Mouse (Mus musculus): ENCODE data around the gene Gart.
A peak's percentile ranks its signal among the peaks of the same experiment; 100 is the strongest.
"Not testable (repeated sequence)": the region's sequence is repeated elsewhere in the genome, so short reads cannot be mapped to it uniquely, and the experiment has no call there.

Gart gene

DNA sequence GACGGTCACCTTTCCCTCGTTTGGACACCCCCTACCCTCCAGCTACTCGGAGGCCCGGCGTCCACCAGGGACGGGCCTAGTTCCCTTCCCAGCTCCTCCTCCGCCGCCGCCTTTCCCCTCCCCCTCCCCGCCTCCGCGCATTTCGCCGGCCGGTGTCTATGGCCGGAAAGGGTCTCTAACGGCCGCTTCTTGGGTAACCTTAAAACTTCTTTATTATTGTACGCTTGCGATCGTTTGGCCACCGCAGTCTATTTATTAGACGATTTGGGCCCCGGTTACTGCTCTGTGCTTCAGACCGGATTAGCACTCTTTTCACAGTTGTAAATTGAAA, 1.4 kb upstream of the Gart start:
- DNase-seq (ENCODE audit: low read depth, low spot score): peak; percentile 61

DNA sequence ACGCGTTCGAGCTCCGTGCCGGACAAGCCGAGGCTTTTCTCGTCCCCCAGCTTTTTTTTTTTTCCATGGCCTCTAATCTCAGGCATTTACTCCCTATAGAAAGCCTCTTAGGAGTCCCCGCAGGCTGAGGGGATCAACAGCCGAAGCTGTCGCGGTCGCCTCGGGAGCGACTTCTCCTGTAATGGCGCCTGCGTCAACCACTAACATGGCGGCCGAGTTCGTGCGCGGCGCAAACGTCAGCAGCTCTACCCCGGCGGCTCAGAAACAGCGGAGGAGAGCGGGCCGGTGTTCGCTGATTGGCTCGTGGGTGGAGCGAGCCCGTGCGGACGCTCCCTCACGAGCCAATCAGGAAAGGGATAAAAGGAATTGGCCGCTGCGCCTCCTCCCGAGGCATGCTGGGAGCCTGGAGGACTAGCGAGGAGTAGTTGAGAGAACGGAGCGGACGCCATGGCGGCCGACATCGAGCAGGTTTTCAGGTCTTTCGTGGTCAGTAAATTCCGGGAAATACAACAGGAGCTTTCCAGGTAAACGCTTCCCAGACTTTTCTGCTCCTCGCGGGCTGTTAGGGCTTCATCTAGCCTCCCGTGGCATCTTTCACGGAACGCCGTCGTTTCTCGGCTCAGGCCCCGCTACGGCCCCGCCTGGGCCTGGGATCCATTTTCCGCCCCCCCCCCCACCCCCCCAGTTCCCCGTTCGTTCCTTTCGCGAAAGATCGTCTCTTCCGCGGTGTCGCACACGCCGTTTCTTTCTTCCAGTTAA, 888 bp upstream of the Gart start, which contains the start of gene Son:
TSS of gene Son (plus strand) at position 46 of the 759 bp plus-strand sequence.
- DNase-seq (ENCODE audit: low read depth, low spot score): peak; percentile 94

DNA sequence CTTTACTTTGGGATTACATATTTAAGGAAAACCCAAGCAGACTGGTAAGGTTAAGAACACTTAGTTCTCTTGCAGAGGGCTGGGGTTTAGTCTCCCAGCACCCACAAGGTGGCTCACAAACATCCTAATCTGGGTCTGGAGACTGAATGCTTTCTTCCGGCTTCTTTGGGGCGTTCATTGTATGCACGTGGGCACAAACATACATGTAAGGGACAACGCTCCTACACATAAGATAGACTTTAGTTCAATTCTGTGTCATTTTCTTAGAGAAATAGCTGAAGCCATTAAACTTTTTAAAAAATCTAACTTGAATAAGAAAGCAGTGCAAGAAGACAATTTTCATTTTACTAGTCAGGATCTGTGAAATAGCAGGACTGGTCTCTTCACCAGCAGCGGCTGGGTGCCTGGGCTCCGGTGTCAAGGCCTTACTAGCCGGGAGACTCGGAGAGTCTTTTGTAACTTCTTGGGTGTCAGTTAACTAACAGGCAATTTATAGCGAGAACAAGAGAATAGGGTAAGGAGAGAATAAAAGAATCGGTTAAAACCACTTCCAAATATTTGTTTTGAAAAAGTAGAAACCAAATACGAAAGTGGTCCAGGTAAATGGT, 653 bp downstream of the Gart start:
- DNase-seq (ENCODE audit: low read depth, low spot score): no peak

DNA sequence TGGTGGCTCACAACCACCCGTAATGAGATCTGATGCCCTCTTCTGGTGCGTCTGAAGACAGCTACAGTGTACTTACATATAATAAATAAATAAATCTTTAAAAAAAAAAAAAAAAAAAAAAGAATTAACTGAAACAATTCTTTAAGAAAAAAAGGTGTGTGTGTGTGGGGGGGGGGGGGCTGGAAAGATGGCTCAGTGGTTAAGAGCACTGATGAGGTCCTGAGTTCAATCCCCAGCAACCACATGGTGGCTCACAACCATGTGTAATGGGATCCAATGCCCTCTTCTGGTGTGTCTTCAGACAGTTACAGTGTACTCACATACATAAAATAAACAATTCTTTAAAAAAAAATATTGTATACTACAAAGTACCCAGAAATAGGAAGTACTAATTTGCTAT, 1.3 kb downstream of the Gart start:
- DNase-seq (ENCODE audit: low read depth, low spot score): not testable (repeated sequence)

DNA sequence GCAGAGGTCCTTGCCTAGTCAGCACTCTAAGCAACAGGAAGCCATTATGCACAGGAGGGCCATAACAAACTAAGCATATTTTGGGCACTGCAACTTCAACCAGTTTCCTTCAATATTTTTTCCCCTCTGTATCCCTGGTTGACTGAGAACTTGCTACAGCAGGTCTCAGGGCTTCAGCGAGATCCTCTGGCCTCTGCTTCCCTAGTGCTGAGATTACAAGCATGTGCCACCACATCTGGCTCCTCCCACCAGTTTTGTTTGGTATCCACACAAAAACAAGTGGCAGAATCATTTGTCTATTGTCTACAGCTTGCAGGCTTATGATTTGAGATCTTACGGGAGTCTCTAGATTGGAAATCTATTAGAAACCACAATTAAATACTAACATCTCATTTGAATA, 1.9 kb downstream of the Gart start:
- no peak for DNase-seq (ENCODE audit: low read depth, low spot score)

DNA sequence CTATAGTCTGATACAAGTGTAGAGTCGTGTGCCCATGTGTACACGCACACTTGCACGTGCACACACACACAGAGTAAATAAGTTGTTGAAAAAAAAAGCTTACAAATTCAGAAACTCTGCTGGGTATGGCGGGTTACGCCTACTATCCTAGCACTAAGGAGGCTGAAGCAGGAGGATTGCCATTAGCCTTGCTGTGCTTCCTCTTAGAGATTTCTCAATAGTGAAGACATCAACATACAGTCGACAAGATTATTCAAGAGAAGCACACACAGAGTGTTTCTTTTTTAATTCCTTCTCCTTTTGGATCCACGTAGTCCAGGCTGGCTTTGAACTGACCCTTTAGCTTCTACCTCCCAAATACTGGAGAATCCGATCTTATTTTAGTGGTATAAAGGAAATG, 6.6 kb downstream of the Gart start:
- no peak for DNase-seq (ENCODE audit: low read depth, low spot score)

DNA sequence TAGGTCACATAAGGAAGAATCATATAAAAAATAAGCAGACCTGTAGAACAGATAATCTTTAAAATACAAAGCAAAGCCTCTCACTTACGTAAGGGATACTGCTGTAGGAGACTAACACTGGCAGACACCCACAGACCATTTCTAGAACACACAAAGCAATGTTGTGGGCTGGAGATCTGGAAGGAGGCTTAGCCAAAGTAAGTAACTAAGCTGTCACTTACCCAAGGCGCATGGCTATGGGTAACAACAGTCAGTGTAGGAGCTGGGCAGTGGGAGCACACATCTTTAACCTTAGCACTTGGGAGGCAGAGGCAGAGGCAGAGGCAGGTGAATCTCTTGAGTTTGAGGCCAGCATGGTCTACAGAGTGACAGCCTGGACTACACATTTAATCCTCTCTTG, 7.1 kb downstream of the Gart start:
- DNase-seq (ENCODE audit: low read depth, low spot score): no peak

DNA sequence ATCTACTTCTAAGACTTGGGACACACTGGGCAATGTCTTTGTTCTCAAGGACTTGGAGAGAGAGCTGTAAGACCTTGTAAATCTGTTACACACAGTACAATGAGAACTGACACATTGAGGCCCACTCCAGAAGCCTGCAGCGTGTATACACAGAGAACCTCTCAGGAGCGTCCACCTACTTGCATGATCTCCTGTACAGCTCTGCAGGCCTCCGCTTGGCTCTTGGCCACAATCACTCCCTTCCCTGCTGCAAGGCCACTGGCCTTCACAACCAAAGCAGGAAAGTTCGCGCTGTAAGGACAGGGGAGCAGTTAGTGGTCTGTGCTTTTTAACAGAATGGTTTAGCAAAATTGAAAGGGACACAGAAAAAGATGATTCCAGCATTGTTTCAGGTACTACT, 7.6 kb downstream of the Gart start:
- no peak for DNase-seq (ENCODE audit: low read depth, low spot score)

DNA sequence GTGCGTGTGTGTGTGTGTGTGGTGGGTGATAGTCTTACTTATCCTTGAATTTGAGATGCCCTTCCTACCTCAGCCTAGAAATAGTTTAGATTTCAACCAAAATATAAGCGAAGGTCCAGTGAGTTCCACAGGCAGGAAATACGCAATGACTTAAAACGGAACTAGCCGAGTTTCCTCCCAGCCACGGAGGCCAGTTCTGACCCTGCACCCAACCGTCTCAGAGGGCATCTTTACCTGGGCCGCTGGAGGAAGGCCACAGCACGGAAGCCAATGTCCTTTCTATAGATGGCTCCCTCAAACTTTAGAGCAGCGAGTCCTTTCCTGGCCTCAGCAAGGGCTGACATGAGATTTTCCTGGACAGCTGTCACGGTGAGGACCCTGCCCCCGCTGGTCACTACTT, 13.1 kb downstream of the Gart start:
- DNase-seq (ENCODE audit: low read depth, low spot score): no peak

DNA sequence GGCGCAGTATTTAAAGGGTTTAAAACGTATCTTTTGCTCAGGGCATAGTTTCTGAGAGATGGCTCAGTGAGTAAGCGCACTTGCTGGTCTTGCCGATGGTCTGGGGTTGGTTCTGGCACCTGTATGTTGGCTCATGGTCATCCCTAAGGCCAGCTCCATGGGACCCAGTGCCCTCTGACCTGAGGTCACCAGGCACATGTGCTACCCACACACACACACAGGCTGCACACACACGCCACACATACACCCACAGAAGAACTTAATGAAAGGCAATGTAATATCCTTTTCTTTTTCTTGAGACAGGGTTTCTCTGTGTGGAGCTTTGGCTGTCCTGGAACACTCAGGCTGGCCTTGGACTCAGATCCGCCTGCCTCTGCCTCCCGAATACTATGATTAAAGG, 13.8 kb downstream of the Gart start:
- DNase-seq (ENCODE audit: low read depth, low spot score): no peak

DNA sequence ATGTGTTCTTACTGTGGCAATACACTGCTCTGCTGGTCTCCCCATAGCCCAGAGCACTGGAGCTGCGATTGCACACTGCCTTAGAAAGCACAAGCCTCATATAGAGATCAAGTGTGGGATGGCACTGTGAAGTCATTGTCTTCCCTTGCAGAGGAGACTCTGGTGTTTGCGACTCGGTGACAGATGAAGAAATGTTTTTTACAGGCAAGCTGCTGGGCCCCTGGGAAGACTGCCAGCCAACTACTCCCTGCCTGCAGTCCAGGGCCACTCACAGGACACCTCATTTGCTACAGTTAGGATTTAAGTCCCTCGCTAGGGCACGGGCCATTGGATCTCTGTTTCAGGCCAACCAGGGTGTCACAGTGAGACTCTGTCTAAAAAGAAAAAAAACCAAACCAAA, 14.3 kb downstream of the Gart start:
- no peak for DNase-seq (ENCODE audit: low read depth, low spot score)

DNA sequence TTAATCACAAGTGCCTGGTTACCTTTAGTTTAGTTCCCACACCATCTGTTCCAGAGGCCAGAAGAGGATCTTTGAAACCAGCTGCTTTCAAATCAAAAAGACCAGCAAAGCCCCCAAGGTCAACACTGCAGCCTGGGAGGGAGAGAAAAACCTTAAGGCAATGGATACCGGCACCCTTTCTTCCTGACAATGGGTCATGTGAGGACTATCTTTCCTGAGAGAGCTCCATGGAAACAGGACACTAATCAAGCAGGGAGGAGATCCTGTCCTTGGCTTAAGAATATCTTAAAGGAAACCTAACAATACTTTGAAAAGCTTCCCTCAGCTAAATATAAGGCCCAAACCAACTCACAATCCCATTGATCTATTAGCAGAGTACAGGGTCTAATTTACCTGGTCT, 16.2 kb downstream of the Gart start:
- DNase-seq (ENCODE audit: low read depth, low spot score): no peak

DNA sequence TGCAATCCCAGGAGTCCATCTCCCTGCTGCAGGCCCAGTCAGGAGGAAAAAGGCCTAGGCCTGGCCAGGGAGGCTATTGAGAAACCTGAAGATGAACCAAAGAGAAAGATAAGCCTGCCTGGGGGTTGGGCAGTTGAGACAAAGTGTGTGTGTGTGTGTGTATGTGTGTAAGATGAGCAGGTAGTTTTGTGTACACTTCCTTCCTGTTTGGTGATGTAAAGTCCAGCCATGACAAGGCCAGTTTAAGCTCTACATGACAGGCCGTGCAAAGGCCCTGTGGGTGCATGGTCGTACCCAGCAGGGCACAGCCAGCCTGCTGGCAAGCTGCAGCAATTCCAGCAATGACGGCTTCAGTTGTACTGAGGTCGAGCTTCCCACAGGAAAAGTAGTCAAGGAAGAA, 17.0 kb downstream of the Gart start:
- no peak for DNase-seq (ENCODE audit: low read depth, low spot score)

DNA sequence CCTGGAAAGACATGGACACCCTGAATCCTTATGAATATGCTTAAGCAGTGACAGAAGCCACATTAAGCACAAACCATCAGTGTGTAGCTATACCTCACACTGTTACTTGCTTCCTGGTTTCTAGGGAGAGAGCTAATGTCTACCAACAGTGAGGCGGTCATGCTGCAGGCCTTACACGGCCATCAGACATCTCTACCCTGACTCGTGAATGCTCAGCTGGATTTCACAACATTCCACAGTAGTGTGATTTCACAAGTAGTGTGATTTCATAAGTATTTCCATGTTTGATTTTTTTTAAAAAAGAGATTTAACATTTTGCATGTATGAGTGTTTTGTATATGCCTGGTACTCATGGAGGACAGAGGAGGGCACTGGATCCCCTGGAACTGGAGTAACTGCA, 18.1 kb downstream of the Gart start:
- DNase-seq (ENCODE audit: low read depth, low spot score): no peak

DNA sequence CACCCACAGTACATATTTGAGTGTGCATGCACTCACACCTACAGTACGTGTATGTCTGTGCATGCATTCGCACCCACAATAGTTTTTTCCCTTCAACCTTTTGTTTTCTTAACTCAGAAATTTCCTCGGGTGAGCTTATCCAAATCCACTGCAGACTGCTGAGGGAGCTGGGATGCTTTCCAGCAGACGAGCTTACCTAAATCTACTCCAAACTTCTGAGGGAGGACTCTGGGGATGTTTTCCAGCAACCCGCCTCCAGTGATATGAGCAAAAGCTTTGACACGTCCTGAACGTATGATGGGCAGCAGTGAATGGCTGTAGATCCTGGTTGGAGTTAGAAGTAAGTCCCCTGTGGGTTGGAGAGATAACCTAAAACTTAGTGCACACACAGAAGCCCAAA, 18.9 kb downstream of the Gart start:
- DNase-seq (ENCODE audit: low read depth, low spot score): no peak

DNA sequence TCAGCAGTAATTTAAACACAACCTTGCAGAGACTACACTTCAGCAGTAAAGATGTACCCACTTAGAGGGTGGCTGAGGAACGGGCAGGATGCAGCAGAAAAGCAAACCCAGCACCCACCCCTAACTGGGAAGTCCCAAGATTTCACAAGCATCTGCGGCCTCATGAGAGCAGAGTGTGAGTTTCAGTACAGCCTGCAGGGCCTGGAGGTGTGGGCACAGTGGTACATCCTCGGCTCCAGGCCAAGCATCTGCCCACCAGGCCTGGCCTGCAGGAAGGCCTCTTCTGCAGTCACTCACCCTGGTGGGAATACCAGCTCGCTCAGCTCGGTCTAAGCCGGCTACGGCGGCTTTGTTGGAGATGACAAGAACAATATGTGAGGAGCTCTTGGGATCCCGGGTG, 23.7 kb downstream of the Gart start:
- no peak for DNase-seq (ENCODE audit: low read depth, low spot score)

DNA sequence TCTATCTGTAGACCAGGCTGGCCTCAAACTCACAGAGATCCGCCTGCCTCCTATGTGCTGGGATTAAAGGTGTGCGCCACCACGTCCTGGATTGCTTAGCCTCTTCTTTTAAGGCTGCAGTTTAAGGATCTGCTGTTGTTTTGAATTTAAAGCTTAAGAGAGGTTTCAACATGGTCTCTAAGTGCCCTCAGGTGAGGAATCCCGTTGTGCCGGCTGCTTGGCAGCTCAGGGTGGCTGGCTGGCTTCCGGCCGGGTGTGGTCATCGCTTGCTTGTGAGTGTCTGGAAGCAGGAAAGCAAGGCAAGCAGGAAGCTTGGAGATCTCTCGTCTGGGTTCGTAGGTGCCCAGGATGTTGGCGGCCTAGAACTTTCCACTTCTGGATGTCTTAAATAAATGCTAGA, 25.8 kb downstream of the Gart start:
- no peak for DNase-seq (ENCODE audit: low read depth, low spot score)

DNA sequence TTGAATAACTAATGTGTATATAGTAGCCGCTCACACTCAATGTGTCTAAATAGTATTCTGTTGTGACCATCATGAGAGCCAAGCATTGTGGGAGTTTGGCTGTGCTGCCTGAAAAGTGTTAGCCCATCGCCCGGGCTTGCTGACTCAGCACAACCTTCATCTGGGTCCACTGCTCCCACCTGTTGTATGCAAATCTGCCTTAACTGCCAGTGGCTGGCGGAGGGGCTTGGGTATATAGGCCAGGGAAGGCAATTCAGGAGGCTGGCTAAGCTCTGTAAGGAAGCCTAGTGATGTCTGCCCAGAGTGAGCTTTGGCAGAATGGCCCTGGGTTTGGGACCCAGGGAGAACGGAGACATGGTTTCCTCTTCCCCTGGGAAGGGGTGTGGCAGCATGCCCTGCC, 26.6 kb downstream of the Gart start:
- DNase-seq (ENCODE audit: low read depth, low spot score): no peak

DNA sequence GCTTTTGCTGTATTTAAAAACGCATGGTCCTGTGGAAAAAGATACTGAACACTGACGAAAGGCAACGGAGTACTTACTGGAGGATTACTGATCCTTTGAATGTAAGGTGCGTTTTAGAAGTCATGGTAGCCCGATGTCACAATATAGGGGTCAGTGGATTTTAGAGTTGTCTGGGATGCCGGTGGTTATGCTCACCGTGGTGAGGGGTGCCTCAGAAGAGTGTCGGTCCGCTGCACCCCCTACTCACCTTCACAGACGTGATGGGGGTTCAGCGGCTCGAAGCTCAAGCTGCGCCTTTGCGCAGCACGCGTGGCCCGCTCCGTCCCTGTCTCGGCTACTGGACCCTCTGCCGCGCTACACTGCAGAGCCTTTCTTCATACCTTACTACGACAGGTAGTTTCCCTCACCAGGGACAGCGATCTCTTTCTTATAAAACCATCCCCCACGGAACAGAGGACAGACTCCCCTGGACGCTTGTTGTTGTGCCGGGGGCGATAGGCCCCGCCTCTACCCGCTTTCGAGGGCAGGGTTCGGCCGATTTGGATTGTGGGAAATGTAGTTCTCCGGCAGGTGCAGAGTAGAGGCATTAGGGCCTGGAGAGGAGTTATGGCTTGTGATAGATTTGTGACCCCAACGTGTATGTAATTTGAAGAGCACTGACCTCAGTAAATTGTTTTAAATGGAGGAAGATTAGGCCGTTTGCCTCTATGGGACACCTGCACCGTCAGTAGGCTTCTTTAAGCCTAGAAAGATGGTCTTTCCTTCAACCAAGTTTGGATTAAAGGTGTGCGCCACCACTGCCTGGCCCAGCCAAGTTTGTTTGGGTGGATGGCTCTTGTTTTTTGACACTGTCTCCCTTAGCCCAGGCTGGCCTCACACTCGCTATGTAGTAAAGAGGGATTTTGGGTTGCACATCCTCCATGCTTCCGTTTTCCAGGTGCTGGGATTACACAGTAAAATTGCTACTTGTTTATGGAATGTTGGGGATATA, 27.9 kb downstream of the Gart start, which contains the start of gene Dnajc28:
TSS of gene Dnajc28 (minus strand) at position 516 of the 991 bp plus-strand sequence.
- DNase-seq (ENCODE audit: low read depth, low spot score): peak; percentile 49

DNA sequence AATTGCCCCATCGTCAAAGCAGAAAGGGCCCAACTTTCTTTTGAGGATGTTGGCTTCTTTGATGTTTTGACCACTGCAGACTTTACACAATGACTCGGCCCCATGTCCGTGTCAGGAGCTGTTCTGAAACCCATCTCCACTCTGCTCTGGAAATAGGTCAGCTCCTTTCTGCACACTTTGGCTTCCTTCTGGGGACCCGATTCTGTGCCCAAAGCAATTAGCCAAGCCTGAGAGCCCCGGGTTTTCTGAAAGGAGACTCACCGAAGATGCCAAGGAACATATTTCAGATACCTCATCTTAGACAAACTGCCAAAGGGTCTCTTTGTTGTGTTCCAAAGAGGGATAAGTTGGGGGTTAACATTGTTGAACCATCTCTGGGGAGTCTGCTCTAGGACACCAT, 32.2 kb downstream of the Gart start:
- no peak for DNase-seq (ENCODE audit: low read depth, low spot score)

DNA sequence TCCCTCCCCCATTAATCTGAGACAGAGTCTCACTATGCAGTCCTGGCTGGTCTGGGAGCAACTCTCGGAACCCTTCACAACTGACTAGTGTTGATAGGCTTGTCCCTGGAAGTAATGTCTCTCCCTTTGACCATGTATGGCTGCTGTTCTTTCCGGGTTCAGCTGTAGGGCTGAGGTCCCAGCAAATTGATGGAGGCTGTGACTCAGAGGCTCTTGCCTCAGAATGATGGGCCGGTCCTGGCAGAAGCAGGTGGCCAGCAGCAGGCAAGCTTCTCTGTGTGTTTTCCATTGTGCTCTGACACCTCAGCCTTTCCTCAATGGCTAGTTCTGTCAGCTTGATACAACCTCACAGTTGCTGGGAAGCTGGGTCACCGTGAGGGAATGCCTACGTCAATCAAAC, 34.2 kb downstream of the Gart start:
- no peak for DNase-seq (ENCODE audit: low read depth, low spot score)

DNA sequence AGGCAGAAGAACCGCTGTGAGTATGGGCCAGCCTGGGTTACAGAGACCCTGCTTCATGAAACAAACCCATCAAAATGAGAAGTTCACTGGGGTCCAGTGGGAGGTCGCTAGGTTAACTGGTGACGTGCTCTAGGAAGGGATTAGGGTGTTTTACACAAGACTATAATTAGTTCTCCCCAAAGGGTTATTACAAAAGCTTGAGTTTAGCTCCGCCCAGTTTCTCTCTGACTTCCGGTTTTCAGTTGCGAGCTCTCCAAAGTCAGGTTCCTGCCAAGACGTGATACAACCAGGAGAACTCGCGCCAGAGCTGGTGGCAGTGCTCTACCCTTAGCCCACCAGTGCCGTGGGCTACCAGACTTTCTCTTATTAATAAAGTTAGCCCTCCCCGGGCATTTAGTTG, 35.5 kb downstream of the Gart start:
- DNase-seq (ENCODE audit: low read depth, low spot score): no peak

All from embryo, embryonic 11.5 days (tissue).